Mouse (Mus musculus): ENCODE data around the gene Gnl3l.

The Gnl3l gene
- long read RNA-seq, experiment 1, full-length matches to known transcripts, result 3 of 43 reads
- long read RNA-seq, experiment 1, partial matches to known transcripts, result 1 of 43 reads
- long read RNA-seq, experiment 1, other reads (novel, unspliced or antisense), result 39 of 43 reads
- long read RNA-seq, experiment 2, full-length matches to known transcripts, result 14 of 54 reads
- long read RNA-seq, experiment 2, partial matches to known transcripts, result 9 of 54 reads
- long read RNA-seq, experiment 2, other reads (novel, unspliced or antisense), result 31 of 54 reads

GRCm38 (mm10) chrX:151016938-151017877 lies at the start of gene Gnl3l:
Gene Gnl3l, minus strand, starts transcription at chrX:151017322.
- intact Hi-C loops (cut with DNase I), result no loop called here

- intact Hi-C loops (cut with DNase I), result no loop called here
Observed at GRCm38 (mm10) chrX:151066071-151066666, 49.0 kb upstream of the Gnl3l start.

- intact Hi-C loops (cut with DNase I), result no loop called here
Observed at GRCm38 (mm10) chrX:151061615-151062299, 44.6 kb upstream of the Gnl3l start.

- intact Hi-C loops (cut with DNase I), result no loop called here
Observed at GRCm38 (mm10) chrX:151059346-151059745, 42.2 kb upstream of the Gnl3l start.

GRCm38 (mm10) chrX:151055559-151055958 lies 38.4 kb upstream of the Gnl3l start:
- intact Hi-C loops (cut with DNase I), result no loop called here

GRCm38 (mm10) chrX:151054489-151054888 lies 37.4 kb upstream of the Gnl3l start:
- intact Hi-C loops (cut with DNase I), result no loop called here

GRCm38 (mm10) chrX:151050337-151050736 lies 33.2 kb upstream of the Gnl3l start:
- intact Hi-C loops (cut with DNase I), result no loop called here

- intact Hi-C loops (cut with DNase I), result no loop called here
Observed at GRCm38 (mm10) chrX:151049661-151050215, 32.6 kb upstream of the Gnl3l start.

- intact Hi-C loops (cut with DNase I), result no loop called here
Observed at GRCm38 (mm10) chrX:151047431-151048058, 30.4 kb upstream of the Gnl3l start.

GRCm38 (mm10) chrX:151046777-151047430 lies 29.8 kb upstream of the Gnl3l start:
- intact Hi-C loops (cut with DNase I), result no loop called here

- intact Hi-C loops (cut with DNase I), result no loop called here
Observed at GRCm38 (mm10) chrX:151046321-151046720, 29.2 kb upstream of the Gnl3l start.

GRCm38 (mm10) chrX:151045850-151046249 lies 28.7 kb upstream of the Gnl3l start, which contains the start of gene Fgd1:
Gene Fgd1, plus strand, starts transcription at chrX:151046150.
- intact Hi-C loops (cut with DNase I), result no loop called here

- intact Hi-C loops (cut with DNase I), result no loop called here
Observed at GRCm38 (mm10) chrX:151041223-151041622, 24.1 kb upstream of the Gnl3l start.

GRCm38 (mm10) chrX:151031400-151031799 lies 14.3 kb upstream of the Gnl3l start:
- intact Hi-C loops (cut with DNase I), result no loop called here

GRCm38 (mm10) chrX:151018798-151019197 lies 1.7 kb upstream of the Gnl3l start:
- intact Hi-C loops (cut with DNase I), result no loop called here

GRCm38 (mm10) chrX:151017897-151018296 lies 775 bp upstream of the Gnl3l start:
- intact Hi-C loops (cut with DNase I), result no loop called here

- intact Hi-C loops (cut with DNase I), result no loop called here
Observed at GRCm38 (mm10) chrX:150996775-150997174, 20.3 kb downstream of the Gnl3l start.

- intact Hi-C loops (cut with DNase I), result no loop called here
Observed at GRCm38 (mm10) chrX:150981621-150982020, 35.5 kb downstream of the Gnl3l start.

- intact Hi-C loops (cut with DNase I), result no loop called here
Observed at GRCm38 (mm10) chrX:150975424-150975823, 41.7 kb downstream of the Gnl3l start.

GRCm38 (mm10) chrX:150963027-150963426 lies 54.1 kb downstream of the Gnl3l start:
- intact Hi-C loops (cut with DNase I), result no loop called here
